Mouse (Mus musculus) ES-E14 (cell line): ENCODE data around the gene Zfp365. TPM values are rescaled to one million over a fixed set of nuclear protein-coding genes. Genes with fewer than 3 reads are reported as not detected.

ENCODE experiments used
- DNase-seq: peaks from one replicate; pipeline ENCODE4 v3.0.0-alpha.2; 2013; ENCODE audit warnings: low read depth, low spot score
- H3K27ac ChIP-seq: 2 replicates; pipeline ENCODE4 v1.5.1; 2012; ENCODE audit warnings: low read depth, mild to moderate bottlenecking, low read length, moderate library complexity, mixed read lengths; ENCODE audit not compliant: poor library complexity, insufficient read depth, severe bottlenecking
- H3K36me3 ChIP-seq: 2 replicates; pipeline ENCODE4 v1.6.1; 2012; ENCODE audit warnings: mild to moderate bottlenecking, low read length, moderate library complexity, mixed read lengths; ENCODE audit not compliant: control insufficient read depth, poor library complexity, insufficient read depth, severe bottlenecking
- H3K4me1 ChIP-seq, 2 experiments: fragments of 150-350 bp in 1 of 2; sonication (generic) in 1 of 2; 2 replicates each; pipeline ENCODE4 v1.6.1; 2012; ENCODE audit warnings: low read length in 2 of 2, mild to moderate bottlenecking in 1 of 2, mixed read lengths in 1 of 2; ENCODE audit not compliant: control insufficient read depth in 2 of 2, insufficient read depth in 2 of 2, poor library complexity in 1 of 2
- H3K4me3 ChIP-seq, 2 experiments: fragments of 150-350 bp in 1 of 2; sonication (generic) in 1 of 2; 2 replicates each; pipeline ENCODE4 v1.5.1; 2012; ENCODE audit warnings: low read length in 2 of 2, low read depth in 1 of 2, mild to moderate bottlenecking in 1 of 2, mixed read lengths in 1 of 2; ENCODE audit not compliant: insufficient read depth in 1 of 2, poor library complexity in 1 of 2, severe bottlenecking in 1 of 2
- H3K9ac ChIP-seq: 2 replicates; pipeline ENCODE4 v1.6.1; 2012; ENCODE audit warnings: low read depth, mild to moderate bottlenecking, low read length, mixed read lengths; ENCODE audit not compliant: poor library complexity, insufficient read depth, severe bottlenecking
- H3K9me3 ChIP-seq: fragments of 150-350 bp; sonication (generic); 2 replicates; pipeline ENCODE4 v1.6.1; 2012; ENCODE audit warnings: low read depth, mild to moderate bottlenecking, low read length; ENCODE audit not compliant: control insufficient read depth, insufficient read depth
- CHD2 ChIP-seq: IDR thresholded peaks from 2 replicates; pipeline ENCODE4 v1.6.1; 2014; ENCODE audit warnings: mild to moderate bottlenecking, low read depth, low read length, inconsistent platforms
- HCFC1 ChIP-seq: IDR thresholded peaks from 2 replicates; pipeline ENCODE4 v1.6.1; 2012; ENCODE audit warnings: low read length, inconsistent platforms, borderline replicate concordance; ENCODE audit not compliant: insufficient read depth
- MAFK ChIP-seq: IDR thresholded peaks from 2 replicates; pipeline ENCODE4 v1.6.1; 2014; ENCODE audit warnings: mild to moderate bottlenecking, low read depth, low read length, inconsistent platforms; ENCODE audit not compliant: insufficient read depth
- ZC3H11A ChIP-seq: IDR thresholded peaks from 2 replicates; pipeline ENCODE4 v1.6.1; 2012; ENCODE audit warnings: low read depth, mild to moderate bottlenecking, inconsistent platforms, low read length, borderline replicate concordance
- ZNF384 ChIP-seq: IDR thresholded peaks from 2 replicates; pipeline ENCODE4 v1.6.1; 2012; ENCODE audit warnings: low read depth, low read length, inconsistent platforms
- in situ Hi-C, 2 experiments: fragments of 600-800 bp; cut with MboI; formaldehyde crosslinking; loops; one replicate each; pipeline ENCODE4 v1.15.1; 2025; ENCODE audit warnings: low sequenced_read_pairs in 2 of 2, inconsistent platforms in 1 of 2; ENCODE audit not compliant: unreplicated experiment in 2 of 2
- total RNA-seq: library from RNA; depleted of rRNA; stranded (reverse); fragments of 300-350 nt; gene quantifications from 2 replicates; pipeline ENCODE4 v1.2.3, GENCODE M21; 2012; rRNA removed

Zfp365 gene
- 16.1 and 19.5 TPM in 2 replicates for total RNA-seq

DNA sequence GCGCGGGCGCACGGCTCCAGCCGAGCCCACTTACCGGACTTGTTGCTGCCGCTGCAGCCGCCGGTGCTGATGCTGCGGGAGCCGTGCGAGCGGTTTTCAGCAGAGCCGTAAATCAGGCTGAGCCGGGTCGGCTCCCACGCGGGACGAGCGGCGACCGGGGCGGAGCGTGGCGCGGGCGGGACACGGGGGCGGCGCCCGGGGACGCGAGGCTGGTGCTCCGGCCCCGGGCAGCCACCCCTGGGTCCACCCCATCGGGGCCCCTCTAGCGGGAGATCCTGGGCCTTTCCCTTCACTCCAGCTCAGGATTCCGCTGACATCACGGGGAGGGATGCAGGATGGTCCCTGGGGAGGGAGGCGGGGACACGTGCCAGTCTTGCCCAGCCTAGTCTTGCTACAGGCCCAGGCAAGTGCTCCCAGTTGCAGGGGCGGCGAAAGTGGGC lies at the start of gene Zfp365:
Gene Zfp365, minus strand, starts transcription at position 326 of the 440 bp plus-strand sequence.
- no peaks in the 10 kb centered on the region for H3K4me1 ChIP-seq
- in situ Hi-C loops: no loop called here
- peak; percentile 63 for DNase-seq
- no peaks in the 10 kb centered on the region for H3K9me3 ChIP-seq
- 0 out of 2 replicates have a peak, but pooled peaks cover 4% of the 10 kb centered on the region for H3K36me3 ChIP-seq
- no peak within 1 kb of the TSS for H3K27ac ChIP-seq
- peak within 1 kb of the TSS; percentile 73 for H3K9ac ChIP-seq
- H3K4me3 ChIP-seq: peak within 1 kb of the TSS; percentile 82 to 97
- TF ChIP-seq MAFK (no peak), ZNF384 (no peak), ZC3H11A (no peak), HCFC1 (no peak), CHD2 (no peak)

DNA sequence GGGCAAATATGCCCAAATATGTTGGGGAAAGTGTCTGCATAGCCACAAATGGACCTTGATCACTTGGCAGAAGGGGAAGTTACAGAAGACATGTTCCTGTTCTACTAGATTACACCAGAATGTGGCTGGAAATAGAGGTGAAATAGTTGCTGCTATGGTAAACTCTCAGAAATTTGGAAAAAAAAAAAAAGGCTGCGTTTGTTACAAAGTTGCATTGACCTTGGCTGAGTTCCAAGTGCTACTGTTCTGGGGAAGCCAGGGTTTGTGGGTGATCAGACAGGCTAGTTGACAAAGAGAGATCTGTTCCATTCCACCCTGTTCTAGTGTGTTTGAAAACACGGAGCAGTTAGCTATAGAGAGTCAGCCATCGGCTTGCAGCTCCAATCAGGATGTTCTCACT lies 47.5 kb upstream of the Zfp365 start:
- in situ Hi-C loops: no loop called here

DNA sequence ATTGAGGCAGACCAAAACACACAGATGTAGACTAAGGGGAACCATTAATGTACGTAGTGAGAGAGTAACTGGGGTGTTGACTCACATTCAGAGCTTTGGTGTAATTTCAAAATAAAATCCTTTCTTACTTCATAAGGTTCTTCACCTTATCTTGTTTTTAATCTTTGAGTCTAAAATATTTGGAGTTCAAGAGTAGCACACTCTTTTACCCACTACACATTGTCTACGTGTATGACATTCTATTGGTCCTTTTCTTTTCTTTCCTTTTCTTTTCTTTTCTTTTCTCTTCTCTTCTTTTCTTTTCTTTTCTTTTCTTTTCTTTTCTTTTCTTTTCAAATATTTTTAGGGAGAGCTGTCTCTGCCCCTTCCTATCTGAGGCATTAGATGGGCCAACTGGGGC lies 43.5 kb upstream of the Zfp365 start:
- no peak overlapping the region for H3K4me3 ChIP-seq
- H3K4me1 ChIP-seq: peaks cover 0 to 2% of the 10 kb centered on the region in 2 experiments; a peak in 1 of 4 replicates
- no peaks in the 10 kb centered on the region for H3K9me3 ChIP-seq
- no peaks in the 10 kb centered on the region for H3K36me3 ChIP-seq
- TF ChIP-seq HCFC1: no peak
- TF ChIP-seq MAFK: no peak
- no peak for TF ChIP-seq ZC3H11A
- no peak for TF ChIP-seq CHD2
- no peak for TF ChIP-seq ZNF384
- no peak overlapping the region for H3K27ac ChIP-seq
- in situ Hi-C loops: no loop called here
- no peak for DNase-seq
- H3K9ac ChIP-seq: no peak overlapping the region

More for the DNA sequence above, 47.5 kb upstream of the Zfp365 start:
- no peak for DNase-seq
- H3K4me3 ChIP-seq: no peak overlapping the region
- no peaks in the 10 kb centered on the region for H3K36me3 ChIP-seq
- no peak for TF ChIP-seq HCFC1
- no peak for TF ChIP-seq MAFK
- TF ChIP-seq CHD2: no peak
- TF ChIP-seq ZNF384: no peak
- no peak for TF ChIP-seq ZC3H11A
- no peaks in the 10 kb centered on the region for H3K9me3 ChIP-seq
- H3K9ac ChIP-seq: no peak overlapping the region
- no peaks in the 10 kb centered on the region for H3K4me1 ChIP-seq
- H3K27ac ChIP-seq: no peak overlapping the region

DNA sequence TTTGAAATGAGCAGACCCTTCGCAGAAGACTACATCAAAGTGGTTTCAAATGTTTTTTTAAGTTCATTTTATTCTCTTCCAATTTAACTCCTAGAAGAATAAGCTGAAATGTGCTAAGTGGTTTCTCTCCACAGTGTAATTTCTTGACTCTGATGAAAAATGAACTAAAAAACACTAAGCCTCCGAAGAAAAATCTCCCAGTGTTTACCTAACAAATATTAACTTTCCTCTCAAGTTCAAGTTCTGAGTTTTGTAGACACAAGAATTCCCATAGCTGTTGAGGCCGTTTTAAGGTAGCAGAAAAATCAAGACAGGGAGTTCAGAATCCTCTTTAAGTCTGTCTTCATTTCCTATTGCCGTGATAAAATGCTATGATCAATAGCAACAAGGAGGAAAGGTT lies 39.2 kb upstream of the Zfp365 start:
- DNase-seq: no peak
- TF ChIP-seq MAFK (no peak), HCFC1 (no peak), CHD2 (no peak), ZNF384 (no peak), ZC3H11A (no peak)
- in situ Hi-C loops: no loop called here

More for the DNA sequence above, 39.2 kb upstream of the Zfp365 start:
- Histone ChIP-seq H3K27ac (no peak overlapping the region), H3K9ac (no peak overlapping the region), H3K9me3 (no peaks in the 10 kb centered on the region), H3K4me3 (no peak overlapping the region), H3K4me1 (peaks cover 1 to 4% of the 10 kb centered on the region in 2 experiments; a peak in 1 of 4 replicates), H3K36me3 (no peaks in the 10 kb centered on the region)
